Mouse (Mus musculus) mouse trophoblast stem cell (cell line): Measurements from ENCODE around the gene Cep57l1.

Experiments
- in situ Hi-C, 2 experiments: fragments of 300-500 bp; cut with MseI, MboI; formaldehyde crosslinking; loops; 2 replicates in 1 of 2; 3 replicates in 1 of 2; pipeline ENCODE4 v1.15.1; 2025

The Cep57l1 gene

GRCm38 (mm10) chr10:41678746-41679360 lies 130.8 kb downstream of the Cep57l1 start:
- in situ Hi-C loops = no loop called here

DNA sequence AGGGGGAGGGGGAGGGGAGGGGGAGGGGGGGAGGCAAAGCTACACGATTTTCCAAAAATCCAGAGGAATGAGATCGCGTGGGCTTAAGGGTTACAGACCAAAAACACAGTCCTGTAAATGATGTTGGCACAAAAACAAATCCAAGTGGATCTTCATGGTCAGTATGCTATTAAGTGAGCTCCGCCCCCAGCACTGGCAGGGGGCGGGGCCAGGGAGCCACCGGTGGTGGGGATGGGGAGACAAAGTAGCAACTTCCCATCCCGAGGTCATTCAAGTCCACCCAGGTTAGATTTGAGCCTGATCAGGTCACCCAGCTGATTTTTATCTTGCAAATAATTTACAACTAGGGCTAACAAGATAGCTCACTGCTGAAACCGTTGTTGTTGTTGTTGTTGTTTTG lies 132.3 kb downstream of the Cep57l1 start:
- in situ Hi-C loops = no loop called here

- in situ Hi-C loops = no loop called here
These were observed 133.0 kb downstream of the Cep57l1 start for GRCm38 (mm10) chr10:41676661-41677061.

DNA sequence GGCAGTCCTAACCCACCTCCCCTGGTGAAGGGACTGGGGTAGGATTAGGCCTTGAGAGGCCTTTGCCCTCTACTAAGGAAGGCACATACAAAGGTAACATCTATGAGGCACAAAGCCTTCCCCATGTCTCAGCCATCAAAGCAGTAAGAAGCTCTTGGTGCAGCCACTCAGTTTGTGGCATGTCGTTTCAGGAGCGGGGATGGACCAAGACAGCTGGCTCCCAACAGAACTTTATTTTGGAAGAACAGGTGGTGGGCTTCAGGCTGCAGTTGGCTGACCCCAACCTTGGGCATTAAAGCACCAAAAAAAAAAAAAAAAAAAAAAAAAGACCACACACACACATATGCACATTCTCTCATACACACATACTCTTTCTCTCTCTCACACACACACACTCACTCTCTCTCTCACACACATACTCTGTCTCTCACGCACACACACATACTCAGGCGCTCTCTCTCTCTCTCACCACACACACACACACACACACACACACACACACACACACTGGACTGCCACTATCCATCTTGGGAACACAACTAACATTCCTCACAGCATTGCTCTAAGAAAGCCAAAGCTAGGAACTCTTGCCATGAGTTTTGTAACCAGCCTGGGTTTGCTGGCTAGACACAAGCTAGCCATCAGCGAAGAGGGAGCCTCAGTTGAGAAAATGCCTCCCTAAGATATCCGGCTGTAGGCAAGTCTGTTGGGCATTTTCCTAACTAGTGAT lies 133.7 kb downstream of the Cep57l1 start:
- in situ Hi-C loops = no loop called here

DNA sequence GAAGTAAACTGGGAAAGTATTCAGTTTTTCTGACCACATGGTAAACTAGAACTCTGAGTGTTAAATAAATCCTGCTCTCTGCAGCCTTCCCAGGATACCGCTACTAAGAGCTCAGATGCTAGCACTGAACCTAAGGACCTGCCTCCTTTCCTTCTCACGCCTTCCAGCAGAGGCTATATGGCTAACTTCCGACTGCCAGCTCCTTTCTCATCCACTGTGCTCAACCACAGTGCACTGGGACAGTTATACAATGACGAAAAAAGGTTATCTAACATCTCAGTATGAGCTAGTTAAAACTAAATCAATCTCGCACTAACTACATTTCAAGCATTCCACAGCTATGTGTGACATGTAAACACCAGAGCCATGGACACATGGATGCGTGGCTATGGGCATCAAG lies 134.4 kb downstream of the Cep57l1 start:
- in situ Hi-C loops = no loop called here

- in situ Hi-C loops = loop anchor here in 1 of 2 experiments (25.0 kb wide), 1 partner anchor 662 kb away; no protein-coding TSS in a partner anchor
These were observed 135.3 kb downstream of the Cep57l1 start for GRCm38 (mm10) chr10:41674362-41674761.

DNA sequence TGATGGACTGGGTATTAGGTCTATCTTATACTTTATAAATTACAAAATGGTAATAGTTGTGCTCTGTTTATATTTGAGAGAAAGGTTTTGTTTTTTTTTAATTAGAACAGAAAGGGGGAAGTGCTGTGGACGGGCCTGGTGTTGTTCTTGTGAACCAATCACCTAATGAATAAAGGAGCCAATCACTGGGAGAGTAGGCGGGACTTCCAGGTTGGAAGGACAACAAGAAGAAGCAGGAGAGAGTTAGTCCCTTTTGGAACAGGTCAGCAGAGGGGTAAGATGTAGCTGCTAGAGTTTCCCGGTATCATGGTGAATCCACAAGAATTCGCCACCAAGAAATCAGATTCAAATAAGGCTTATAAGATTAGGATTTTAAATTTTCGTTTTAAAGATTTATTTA lies 139.5 kb downstream of the Cep57l1 start:
- in situ Hi-C loops = loop anchor here in 1 of 2 experiments (25.0 kb wide), 1 partner anchor 658 kb away; no protein-coding TSS in a partner anchor
